22 mouse cellular contexts compared by ENCODE assay signal in genomic region chr4:102535886-102536285, GRCm38 (mm10).
DNase-seq lines count a peak whose midpoint lies in the region; ATAC-seq and TF ChIP-seq lines count a peak whose summit lies in the region.
"Had no signal": no experiment of that assay in that cellular context is flagged by ENCODE, and none has a peak within 500 bp of the region (broad histone marks: within the 10 kb centered on the region; RNA-seq: fewer than 3 reads in every experiment).

No protein-coding gene starts in this region.

- no peak for ATAC-seq in intestine, embryonic 14.5 days (replicated peaks; ENCODE audit: low FRiP score, low TSS enrichment, low read depth)
- no peak for ATAC-seq in intestine, postnatal 0 days
- ATAC-seq: forebrain, embryonic 14.5 days had no signal

- no peak for TF ChIP-seq CTCF in gastrocnemius, adult 2 months (IDR thresholded peaks at IDR 0.05)
- no peak for TF ChIP-seq CTCF in intestine, postnatal 0 days (IDR thresholded peaks at IDR 0.05; ENCODE audit: low read depth)

- no peaks in the 10 kb centered on the region for H3K4me1 ChIP-seq in intestine, embryonic 14.5 days (replicated peaks; ENCODE audit: control insufficient read depth, insufficient read depth, low read length)
- no peaks in the 10 kb centered on the region for H3K4me1 ChIP-seq in intestine, postnatal 0 days (replicated peaks; ENCODE audit: control insufficient read depth, insufficient read depth, low read length)
- H3K4me1 ChIP-seq: embryonic facial prominence, embryonic 13.5 days; embryonic facial prominence, embryonic 15.5 days had no signal

- 67% methylated on average over 3 of the region's 3 CpGs for WGBS in intestine, embryonic 14.5 days
- 73% methylated on average over 3 of the region's 3 CpGs for WGBS in intestine, postnatal 0 days

- peak overlapping the region; percentile 41 for H3K4me3 ChIP-seq in gastrocnemius, adult 2 months
- H3K4me3 ChIP-seq in intestine, embryonic 14.5 days (ENCODE audit: low read depth, low read length) = no peak overlapping the region
- no peak overlapping the region for H3K4me3 ChIP-seq in intestine, postnatal 0 days (ENCODE audit: low read depth, low read length)
- H3K4me3 ChIP-seq: embryonic facial prominence, embryonic 13.5 days; embryonic facial prominence, embryonic 15.5 days; erythroblast, embryonic 14.5 days; forebrain, embryonic 10.5 days; forebrain, embryonic 12.5 days had no signal

- peak overlapping the region; percentile 90 for H3K27ac ChIP-seq in gastrocnemius, adult 2 months
- no peak overlapping the region for H3K27ac ChIP-seq in intestine, embryonic 14.5 days (ENCODE audit: low read depth)
- H3K27ac ChIP-seq in intestine, postnatal 0 days (ENCODE audit: low read depth, low read length) = no peak overlapping the region
- H3K27ac ChIP-seq: embryonic facial prominence, embryonic 13.5 days; embryonic facial prominence, embryonic 15.5 days; forebrain, embryonic 10.5 days; forebrain, embryonic 12.5 days had no signal

- no peaks in the 10 kb centered on the region for H3K27me3 ChIP-seq in intestine, embryonic 14.5 days (replicated peaks; ENCODE audit: control insufficient read depth, insufficient read depth, low read length)
- no peaks in the 10 kb centered on the region for H3K27me3 ChIP-seq in intestine, postnatal 0 days (replicated peaks; ENCODE audit: control insufficient read depth, insufficient read depth, low read length)
- H3K27me3 ChIP-seq: embryonic facial prominence, embryonic 13.5 days; embryonic facial prominence, embryonic 15.5 days had no signal

- peak; percentile 48 for DNase-seq in gastrocnemius, adult 2 months
- DNase-seq in gastrocnemius, postnatal 36 days = no peak
- peak; percentile 32 for DNase-seq in intestine, embryonic 14.5 days (ENCODE audit: low spot score)
- DNase-seq in skeletal muscle tissue, adult 2 months (ENCODE audit: low read depth, low spot score) = peak; percentile 73
- no peak for DNase-seq in spleen, postnatal 36 days (ENCODE audit: low spot score in 2 of 2)
- DNase-seq: adrenal gland, adult 2 months; adrenal gland, postnatal 10 days; adrenal gland, postnatal 25 days; cerebellum, adult 11 months; cerebellum, adult 18-20 months; cerebellum, adult 8-10 months; cerebellum, adult 9-11 months; cerebellum, postnatal 14 days; cerebellum, postnatal 36 days; embryo, embryonic 11 days had no signal

- no peak overlapping the region for H3K9ac ChIP-seq in intestine, embryonic 14.5 days (ENCODE audit: low read length)
- H3K9ac ChIP-seq in intestine, postnatal 0 days (ENCODE audit: low read depth, low read length) = no peak overlapping the region
- H3K9ac ChIP-seq: embryonic facial prominence, embryonic 13.5 days; embryonic facial prominence, embryonic 15.5 days; forebrain, embryonic 12.5 days had no signal

- no peaks in the 10 kb centered on the region for H3K9me3 ChIP-seq in intestine, embryonic 14.5 days (ENCODE audit: control insufficient read depth, low read length)
- no peaks in the 10 kb centered on the region for H3K9me3 ChIP-seq in intestine, postnatal 0 days (ENCODE audit: control insufficient read depth)
- H3K9me3 ChIP-seq: embryonic facial prominence, embryonic 13.5 days; embryonic facial prominence, embryonic 15.5 days; forebrain, embryonic 10.5 days; forebrain, embryonic 12.5 days had no signal

- intact Hi-C loops in gastrocnemius, adult 2 months (cut with DNase I) = loop anchor here (2.0 kb wide), 1 partner anchor 23 kb away; no protein-coding TSS in a partner anchor
- intact Hi-C loops in gastrocnemius, postnatal 36 days (cut with DNase I) = loop anchor here (2.0 kb wide), 1 partner anchor 25 kb away; no protein-coding TSS in a partner anchor

- no peaks in the 10 kb centered on the region for H3K36me3 ChIP-seq in intestine, embryonic 14.5 days (ENCODE audit: control insufficient read depth, insufficient read depth, low read length)
- H3K36me3 ChIP-seq in intestine, postnatal 0 days (ENCODE audit: control insufficient read depth, insufficient read depth) = no peaks in the 10 kb centered on the region
- H3K36me3 ChIP-seq: embryonic facial prominence, embryonic 13.5 days; embryonic facial prominence, embryonic 15.5 days; forebrain, embryonic 10.5 days; forebrain, embryonic 12.5 days had no signal

- H3K4me2 ChIP-seq in intestine, embryonic 14.5 days (ENCODE audit: low read length) = no peak overlapping the region
- H3K4me2 ChIP-seq in intestine, postnatal 0 days (replicated peaks; ENCODE audit: low read depth) = no peak overlapping the region
- H3K4me2 ChIP-seq: embryonic facial prominence, embryonic 13.5 days; embryonic facial prominence, embryonic 15.5 days; forebrain, embryonic 12.5 days had no signal

Comparison
In these comparisons a context has a peak if more than half of its experiments do, and no peak if none do; other contexts are left out.
1. DNase-seq: peak in gastrocnemius, adult 2 months (single experiment), intestine, embryonic 14.5 days (single experiment) and skeletal muscle tissue, adult 2 months (single experiment); none in gastrocnemius, postnatal 36 days (0 of 2) and spleen, postnatal 36 days (0 of 2).